Comparison of ENCODE assay signal across 16 mouse cellular contexts in genomic region chr12:51883297-51883805, GRCm38 (mm10). TPM values are rescaled to one million over a fixed set of nuclear protein-coding genes. Genes with fewer than 3 reads are reported as not detected.
DNase-seq lines count a peak whose midpoint lies in the region; ATAC-seq and TF ChIP-seq lines count a peak whose summit lies in the region.
"Had no signal": no experiment of that assay in that cellular context is flagged by ENCODE, and none has a peak within 500 bp of the region (broad histone marks: within the 10 kb centered on the region; RNA-seq: fewer than 3 reads in every experiment).

No protein-coding gene starts in this region.

- no peak for TF ChIP-seq EP300 in stomach, postnatal 0 days (optimal IDR thresholded peaks at IDR 0.05)

- WGBS in stomach, embryonic 15.5 days, result 85% methylated on average over 9 of the region's 9 CpGs
- WGBS in stomach, postnatal 0 days, result 90% methylated on average over 9 of the region's 9 CpGs
- 20% methylated on average over 9 of the region's 9 CpGs for WGBS in liver, embryonic 15.5 days (ENCODE audit: insufficient replicate concordance)

- no peak overlapping the region for H3K9ac ChIP-seq in stomach, embryonic 15.5 days
- H3K9ac ChIP-seq in stomach, postnatal 0 days (ENCODE audit: low read length), result no peak overlapping the region
- H3K9ac ChIP-seq in liver, embryonic 15.5 days, result peak overlapping the region; percentile 23; the same call in 1 of the 2 replicates
- H3K9ac ChIP-seq: kidney, embryonic 15.5 days had no signal

- no peak overlapping the region for H3K4me2 ChIP-seq in stomach, embryonic 15.5 days
- H3K4me2 ChIP-seq in stomach, postnatal 0 days (replicated peaks; ENCODE audit: low read depth), result no peak overlapping the region
- H3K4me2 ChIP-seq in liver, embryonic 15.5 days, result peak overlapping the region; percentile 6; the same call in 1 of the 2 replicates
- H3K4me2 ChIP-seq: kidney, embryonic 15.5 days had no signal

- H3K36me3 ChIP-seq in stomach, embryonic 15.5 days, result peaks cover 30% of the 10 kb centered on the region
- H3K36me3 ChIP-seq in stomach, postnatal 0 days (ENCODE audit: control insufficient read depth, insufficient read depth, low read length), result 0 out of 2 replicates have a peak, but pooled peaks cover 4% of the 10 kb centered on the region
- peaks cover 78% of the 10 kb centered on the region for H3K36me3 ChIP-seq in liver, embryonic 15.5 days (replicated peaks)

- ATAC-seq in stomach, embryonic 15.5 days (ENCODE audit: insufficient read depth, low FRiP score, low read depth), result peak; percentile 75; the same call in 1 of the 2 replicates
- ATAC-seq in stomach, postnatal 0 days (ENCODE audit: low FRiP score, low TSS enrichment), result no peak
- peak; percentile 94 for ATAC-seq in liver, embryonic 15.5 days (ENCODE audit: insufficient read depth)
- no peak for ATAC-seq in CD4-positive, CD25-positive, alpha-beta regulatory T cell, adult 4 months

- no peaks in the 10 kb centered on the region for H3K27me3 ChIP-seq in stomach, embryonic 15.5 days (replicated peaks)
- no peaks in the 10 kb centered on the region for H3K27me3 ChIP-seq in stomach, postnatal 0 days (ENCODE audit: control insufficient read depth, insufficient read depth, low read length)
- H3K27me3 ChIP-seq in liver, embryonic 15.5 days, result no peaks in the 10 kb centered on the region
- H3K27me3 ChIP-seq: CH12.LX; kidney, embryonic 15.5 days had no signal

- no peak overlapping the region for H3K27ac ChIP-seq in stomach, embryonic 15.5 days
- no peak overlapping the region for H3K27ac ChIP-seq in stomach, postnatal 0 days (replicated peaks)
- peak overlapping the region; percentile 81 for H3K27ac ChIP-seq in liver, embryonic 15.5 days (replicated peaks)
- H3K27ac ChIP-seq: heart, embryonic 10.5 days; kidney, embryonic 15.5 days; left cerebral cortex, adult 2 months had no signal

- DNase-seq in adrenal gland, adult (ENCODE audit: inconsistent age in 2 of 2, low spot score in 1 of 2), result peak; percentile 50 to 77
- DNase-seq in adrenal gland, postnatal 4 days (ENCODE audit: low spot score in 2 of 2), result no peak
- no peak for DNase-seq in stomach, postnatal 0 days (ENCODE audit: low spot score)
- DNase-seq in right cerebral cortex, postnatal 25 days, result no peak
- DNase-seq in Muller cell, postnatal 12 days (ENCODE audit: inconsistent ontology term), result no peak
- DNase-seq: retina, postnatal 1 day; spleen, adult 18-20 months; thymus, adult 18-20 months had no signal

- TF ChIP-seq CTCF in stomach, postnatal 0 days (IDR thresholded peaks at IDR 0.05; ENCODE audit: low read depth), result no peak

- H3K9me3 ChIP-seq in stomach, embryonic 15.5 days, result no peaks in the 10 kb centered on the region
- no peaks in the 10 kb centered on the region for H3K9me3 ChIP-seq in stomach, postnatal 0 days (ENCODE audit: control insufficient read depth, low read length)
- H3K9me3 ChIP-seq in liver, embryonic 15.5 days (replicated peaks), result no peaks in the 10 kb centered on the region
- H3K9me3 ChIP-seq: heart, embryonic 10.5 days; kidney, embryonic 15.5 days had no signal

- H3K4me3 ChIP-seq in stomach, embryonic 15.5 days (replicated peaks), result no peak overlapping the region
- H3K4me3 ChIP-seq in stomach, postnatal 0 days (ENCODE audit: low read depth, low read length), result no peak overlapping the region
- H3K4me3 ChIP-seq in liver, embryonic 15.5 days (replicated peaks), result no peak overlapping the region
- H3K4me3 ChIP-seq: erythroblast, embryonic 14.5 days; heart, embryonic 10.5 days; kidney, embryonic 15.5 days; left cerebral cortex, adult 2 months had no signal

- H3K4me1 ChIP-seq in stomach, embryonic 15.5 days, result no peaks in the 10 kb centered on the region
- no peaks in the 10 kb centered on the region for H3K4me1 ChIP-seq in stomach, postnatal 0 days (replicated peaks; ENCODE audit: control insufficient read depth, insufficient read depth)
- peaks cover 28% of the 10 kb centered on the region for H3K4me1 ChIP-seq in liver, embryonic 15.5 days (replicated peaks)
- H3K4me1 ChIP-seq: heart, embryonic 10.5 days; kidney, embryonic 15.5 days had no signal

RNA-seq across cellular contexts. Expression of gene Hectd1, which starts 54.0 kb away (rescaled TPM):
- 100 to 1,000 TPM in 1 of 2 experiments, 10 to 100 TPM in 1; 93.9 to 102 TPM for total RNA-seq in adrenal gland, postnatal 4 days (2021)
- polyA plus RNA-seq in stomach, embryonic 15.5 days (2015; fragmentation: Nextera tagmentation; extraction: Ambion mirVana), result 38.3 and 40.7 TPM in 2 replicates
- 24.7 and 25.2 TPM in 2 replicates for polyA plus RNA-seq in stomach, postnatal 0 days (2015; fragmentation: Nextera tagmentation; extraction: Ambion mirVana)
- polyA plus RNA-seq in liver, embryonic 15.5 days (2015; fragmentation: Nextera tagmentation; extraction: Ambion mirVana), result 24.0 and 29.4 TPM in 2 replicates
- polyA plus RNA-seq in CD4-positive, CD25-positive, alpha-beta regulatory T cell, adult 4 months (2017; shearing (Covaris generic)), result 10 to 100 TPM; 61.2 to 71.5 TPM

Comparison
In these comparisons a context has a peak if more than half of its experiments do, and no peak if none do; other contexts are left out.
1. DNase-seq: peak in adrenal gland, adult (2 of 2); none in adrenal gland, postnatal 4 days (0 of 2), stomach, postnatal 0 days (single experiment), right cerebral cortex, postnatal 25 days (single experiment) and Muller cell, postnatal 12 days (single experiment).
2. ATAC-seq: peak in stomach, embryonic 15.5 days (single experiment) and liver, embryonic 15.5 days (single experiment); none in stomach, postnatal 0 days (single experiment) and CD4-positive, CD25-positive, alpha-beta regulatory T cell, adult 4 months (single experiment).